Mouse (Mus musculus) liver, embryonic 14.5 days (tissue): Measurements from ENCODE around the gene Gpd1. TPM values are rescaled to one million over a fixed set of nuclear protein-coding genes. Genes with fewer than 3 reads are reported as not detected.

Experiments
- ATAC-seq: fragments of 200-750 bp; cut with Nextera tagmentation; 2 replicates; pipeline ENCODE4 v1.8.0; 2017; ENCODE audit warnings: moderate number of reproducible peaks, mild to moderate bottlenecking, moderate library complexity; ENCODE audit not compliant: insufficient read depth
- DNase-seq, 3 experiments: peaks; one replicate each; pipeline ENCODE4 v3.0.0-alpha.2; 2012 to 2013; ENCODE audit warnings: low read depth in 3 of 3, low spot score in 3 of 3
- H3K27ac ChIP-seq: fragments of 300-500 bp; sonication (generic); 2 replicates; pipeline ENCODE4 v1.5.1; 2014; ENCODE audit warnings: moderate library complexity, mild to moderate bottlenecking, control low read depth, inconsistent platforms
- H3K27me3 ChIP-seq: fragments of 300-500 bp; sonication (generic); 2 replicates; pipeline ENCODE4 v1.6.1; 2014; ENCODE audit warnings: mild to moderate bottlenecking, low read length, moderate library complexity; ENCODE audit not compliant: control insufficient read depth, insufficient read depth
- H3K36me3 ChIP-seq: fragments of 300-500 bp; sonication (generic); replicated peaks from 2 replicates; pipeline ENCODE4 v1.6.1; 2014; ENCODE audit warnings: low read depth; ENCODE audit not compliant: control insufficient read depth, insufficient read depth
- H3K4me1 ChIP-seq, 2 experiments: fragments of 200-500 bp in 1 of 2; fragments of 300-500 bp in 1 of 2; sonication (generic) in 1 of 2; replicated peaks; 2 replicates each; pipeline ENCODE4 v1.6.1; 2012 to 2014; ENCODE audit warnings: antibody characterized with exemption in 1 of 2, inconsistent platforms in 1 of 2, low read length in 1 of 2; ENCODE audit not compliant: control insufficient read depth in 2 of 2, insufficient read depth in 2 of 2
- H3K4me2 ChIP-seq: fragments of 300-500 bp; sonication (generic); 2 replicates; pipeline ENCODE4 v1.6.1; 2014; ENCODE audit warnings: low read depth, mild to moderate bottlenecking, control low read depth, moderate library complexity
- H3K4me3 ChIP-seq, 2 experiments: fragments of 200-500 bp in 1 of 2; fragments of 300-500 bp in 1 of 2; sonication (generic) in 1 of 2; 2 replicates each; pipeline ENCODE4 v1.5.1; 2012 to 2014; ENCODE audit warnings: low read depth in 2 of 2, low read length in 2 of 2, mild to moderate bottlenecking in 2 of 2, control low read depth in 1 of 2, inconsistent platforms in 1 of 2, moderate library complexity in 1 of 2; ENCODE audit not compliant: insufficient read depth in 1 of 2
- H3K9ac ChIP-seq: fragments of 300-500 bp; sonication (generic); replicated peaks from 2 replicates; pipeline ENCODE4 v1.6.1; 2014; ENCODE audit warnings: mild to moderate bottlenecking, control low read depth, moderate library complexity
- H3K9me3 ChIP-seq: fragments of 300-500 bp; sonication (generic); 2 replicates; pipeline ENCODE4 v1.6.1; 2016; ENCODE audit warnings: low read length, mixed read lengths; ENCODE audit not compliant: control insufficient read depth
- CTCF ChIP-seq: IDR thresholded peaks from 2 replicates; pipeline ENCODE4 v1.5.1; 2016; ENCODE audit warnings: antibody characterized with exemption, low read depth, control low read depth
- EP300 ChIP-seq: IDR thresholded peaks from 2 replicates; pipeline ENCODE4 v1.6.1; 2016; ENCODE audit warnings: antibody characterized with exemption, low read depth
- WGBS: fragments of 180-500 bp; shearing (Covaris S2); extraction: QIAGEN DNeasy Blood & Tissue Kit; methylation state at CpG from one replicate; pipeline ENCODE4 v1.1.7; 2014; ENCODE audit not compliant: insufficient replicate concordance; 5-methylcytosine and 5-hydroxymethylcytosine counted together
- polyA plus RNA-seq, 2 experiments: library from polyadenylated mRNA; depleted of rRNA in 1 of 2; stranded (reverse) in 1 of 2; unstranded in 1 of 2; fragments of >200 nt; fragmentation: Nextera tagmentation in 1 of 2; extraction: Ambion mirVana in 1 of 2; gene quantifications; 2 replicates each; pipeline versions ENCODE4 v1.2.1 to v1.2.3; 2012 to 2014

Gpd1 gene
- polyA plus RNA-seq, 2 experiments = 5.2 to 8.1 TPM

DNA sequence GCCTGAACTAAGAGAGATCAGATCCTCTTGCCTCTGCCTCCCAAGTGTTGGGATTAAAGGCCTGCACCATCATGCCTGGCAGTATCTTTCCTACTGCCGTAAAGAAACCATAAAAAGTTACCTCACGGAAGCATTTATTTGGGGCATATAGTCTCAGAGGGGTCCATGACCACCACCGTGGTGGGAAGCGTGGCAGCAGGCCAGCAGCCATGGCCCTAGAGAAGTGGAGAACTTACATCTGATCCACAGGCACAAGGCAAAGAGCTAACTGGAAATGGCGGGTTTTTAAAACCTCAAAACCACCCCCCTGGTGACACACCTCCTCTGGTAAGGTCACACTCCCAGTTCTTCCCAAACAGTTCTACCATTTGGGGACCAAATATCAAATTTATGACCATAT, 10.9 kb downstream of the Gpd1 start:
- Histone ChIP-seq H3K36me3 (peaks cover 11% of the 10 kb centered on the region), H3K9ac (no peak overlapping the region), H3K9me3 (no peaks in the 10 kb centered on the region), H3K4me1 (peaks cover 2 to 15% of the 10 kb centered on the region in 2 experiments; a peak in 2 of 4 replicates), H3K4me3 (no peak overlapping the region), H3K4me2 (no peak overlapping the region), H3K27me3 (no peaks in the 10 kb centered on the region), H3K27ac (no peak overlapping the region)
- TF ChIP-seq EP300 = no peak
- TF ChIP-seq CTCF = no peak
- ATAC-seq = no peak
- no peak for DNase-seq
- WGBS = 82% methylated on average over 5 of the region's 5 CpGs

- Histone ChIP-seq H3K9ac (no peak overlapping the region), H3K27ac (no peak overlapping the region), H3K27me3 (no peaks in the 10 kb centered on the region), H3K36me3 (peaks cover 11% of the 10 kb centered on the region), H3K4me2 (no peak overlapping the region), H3K4me3 (no peak overlapping the region), H3K4me1 (peaks cover 2 to 9% of the 10 kb centered on the region in 2 experiments; a peak in 2 of 4 replicates), H3K9me3 (no peaks in the 10 kb centered on the region)
- DNase-seq (no peak), ATAC-seq (no peak)
- no peak for TF ChIP-seq EP300
- TF ChIP-seq CTCF = peak; percentile 46; the same call in 1 of the 2 replicates
- 93% methylated on average over 3 of the region's 4 CpGs for WGBS
Observed at GRCm38 (mm10) chr15:99729056-99729783, 11.9 kb downstream of the Gpd1 start.

GRCm38 (mm10) chr15:99731167-99731566, 13.9 kb downstream of the Gpd1 start:
- 78% methylated on average over 2 of the region's 2 CpGs for WGBS
- ATAC-seq (no peak), DNase-seq (no peak)
- Histone ChIP-seq H3K27me3 (no peaks in the 10 kb centered on the region), H3K4me2 (no peak overlapping the region), H3K36me3 (peaks cover 11% of the 10 kb centered on the region), H3K9ac (no peak overlapping the region), H3K4me1 (peaks cover 2 to 4% of the 10 kb centered on the region in 2 experiments; a peak in 2 of 4 replicates), H3K27ac (no peak overlapping the region), H3K9me3 (no peaks in the 10 kb centered on the region), H3K4me3 (no peak overlapping the region)
- TF ChIP-seq EP300 (no peak), CTCF (no peak)

- H3K27me3 ChIP-seq = no peaks in the 10 kb centered on the region
- no peak overlapping the region for H3K4me2 ChIP-seq
- H3K9ac ChIP-seq = no peak overlapping the region
- DNase-seq (no peak), ATAC-seq (no peak)
- WGBS = 80% methylated on average over 3 of the region's 3 CpGs
- peaks cover 11% of the 10 kb centered on the region for H3K36me3 ChIP-seq
- no peaks in the 10 kb centered on the region for H3K9me3 ChIP-seq
- no peak overlapping the region for H3K27ac ChIP-seq
- no peak overlapping the region for H3K4me3 ChIP-seq
- H3K4me1 ChIP-seq = peaks cover 0 to under 1% of the 10 kb centered on the region in 2 experiments; a peak in 2 of 4 replicates
- TF ChIP-seq EP300 (no peak), CTCF (no peak)
Observed at GRCm38 (mm10) chr15:99731678-99732077, 14.4 kb downstream of the Gpd1 start.

GRCm38 (mm10) chr15:99733186-99733585, 15.9 kb downstream of the Gpd1 start:
- Histone ChIP-seq H3K9me3 (no peaks in the 10 kb centered on the region), H3K4me3 (no peak overlapping the region), H3K36me3 (peaks cover 5% of the 10 kb centered on the region), H3K4me1 (no peaks in the 10 kb centered on the region), H3K4me2 (no peak overlapping the region), H3K9ac (no peak overlapping the region), H3K27me3 (no peaks in the 10 kb centered on the region), H3K27ac (no peak overlapping the region)
- no peak for ATAC-seq
- DNase-seq = no peak
- TF ChIP-seq EP300 (no peak), CTCF (no peak)
- 83% methylated on average over 5 of the region's 5 CpGs for WGBS
